Mouse (Mus musculus) c-Kit-positive CD71-positive TER-119-positive erythroid progenitor cells, embryonic 14.5 days (primary cell): ENCODE measurements around the gene Gm6583.

Experiments
- DNase-seq: peaks from one replicate; pipeline ENCODE4 v3.0.0-alpha.2; 2013; ENCODE audit warnings: low spot score

Gm6583 gene

DNA sequence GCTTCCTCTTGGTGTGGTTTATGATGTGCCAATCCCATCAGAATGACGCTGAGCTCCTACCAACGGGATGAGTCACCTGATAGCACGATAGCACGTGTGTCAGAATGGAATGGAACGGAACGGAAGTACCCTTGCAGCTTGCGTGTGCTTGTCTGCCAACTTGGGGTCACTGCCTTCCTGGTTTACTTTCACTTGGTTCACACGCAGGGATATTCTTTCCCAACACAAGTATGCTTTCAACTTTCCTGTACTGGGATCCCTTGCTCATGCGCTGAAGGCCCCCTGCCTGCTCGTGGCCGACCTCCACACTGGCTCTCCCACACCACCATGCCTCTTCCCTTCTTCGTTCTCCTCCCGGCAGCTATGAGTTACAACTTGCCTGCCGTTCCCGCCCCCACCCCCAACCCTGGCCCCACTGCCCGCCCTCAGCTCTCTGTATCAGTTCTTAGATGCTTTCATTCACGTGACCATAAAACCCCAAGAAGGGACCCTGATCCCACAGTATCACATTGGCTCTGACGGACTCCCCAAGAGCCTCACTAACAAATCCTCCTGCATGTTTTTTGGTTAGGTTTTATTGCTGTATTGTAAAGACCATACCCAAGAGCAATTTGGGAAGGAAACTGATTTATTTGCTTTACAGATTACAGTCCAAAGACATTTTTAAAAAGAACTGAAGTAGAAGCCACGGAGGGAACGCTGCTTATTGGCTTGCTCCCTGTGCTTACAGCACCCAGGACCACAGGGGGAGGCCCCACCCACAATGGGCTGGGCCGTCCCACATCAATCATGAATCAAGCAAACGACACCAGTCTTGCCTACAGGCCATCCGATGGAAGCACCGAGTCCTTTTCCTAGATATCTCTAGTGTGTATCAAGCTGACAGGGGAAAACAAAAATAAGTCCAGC is 30.9 kb downstream of the Gm6583 start:
- DNase-seq: peak; percentile 78

DNA sequence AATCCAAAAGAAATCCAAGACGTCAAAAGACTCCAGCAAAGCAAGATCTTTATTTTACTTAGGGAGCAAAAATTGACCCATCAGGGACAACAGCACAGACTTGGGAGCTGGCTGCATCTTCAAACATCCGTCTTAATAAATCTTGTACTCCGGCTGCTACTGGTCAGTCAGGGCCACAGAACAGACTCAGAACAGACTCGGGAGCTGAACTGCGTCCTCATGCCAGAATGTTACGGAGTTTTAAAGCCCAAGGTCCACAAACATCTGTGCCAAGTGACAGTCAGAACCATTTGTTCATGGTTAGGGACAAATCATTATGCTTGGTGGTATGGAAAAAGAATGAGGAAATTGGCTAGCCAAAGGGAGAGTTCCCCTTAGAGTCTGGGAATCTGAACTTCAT is 32.6 kb downstream of the Gm6583 start:
- no peak for DNase-seq

GRCm38 (mm10) chr5:112321376-112321775 is 34.5 kb downstream of the Gm6583 start:
- no peak for DNase-seq

DNA sequence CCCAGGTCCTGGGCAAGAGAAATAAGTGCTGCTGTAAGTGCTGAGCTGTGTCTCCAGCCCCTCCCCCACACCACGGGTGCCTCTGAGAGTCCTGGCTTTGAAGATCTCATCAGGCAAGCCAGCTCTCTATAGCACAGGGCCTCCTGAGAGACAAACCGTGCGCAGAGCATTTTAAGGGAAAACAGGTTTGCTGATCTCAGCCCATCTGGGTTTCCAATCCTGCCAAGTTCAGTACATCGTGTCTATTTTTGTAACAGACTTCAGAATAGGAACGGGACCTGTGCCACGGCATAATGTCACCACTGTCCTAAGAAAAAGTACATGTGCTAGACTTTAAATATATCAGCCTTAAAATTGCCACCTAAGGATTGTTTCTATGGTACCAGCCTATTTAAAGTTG is 34.9 kb downstream of the Gm6583 start:
- DNase-seq: no peak

- DNase-seq: no peak
Measured at GRCm38 (mm10) chr5:112320379-112320778, 35.5 kb downstream of the Gm6583 start.

- peak; percentile 38 for DNase-seq
Measured at GRCm38 (mm10) chr5:112319343-112319742, 36.5 kb downstream of the Gm6583 start.

- no peak for DNase-seq
Measured at GRCm38 (mm10) chr5:112317328-112317727, 38.5 kb downstream of the Gm6583 start.

- no peak for DNase-seq
Measured at GRCm38 (mm10) chr5:112316468-112316867, 39.4 kb downstream of the Gm6583 start.

GRCm38 (mm10) chr5:112313222-112313885 is 42.5 kb downstream of the Gm6583 start:
- no peak for DNase-seq

DNA sequence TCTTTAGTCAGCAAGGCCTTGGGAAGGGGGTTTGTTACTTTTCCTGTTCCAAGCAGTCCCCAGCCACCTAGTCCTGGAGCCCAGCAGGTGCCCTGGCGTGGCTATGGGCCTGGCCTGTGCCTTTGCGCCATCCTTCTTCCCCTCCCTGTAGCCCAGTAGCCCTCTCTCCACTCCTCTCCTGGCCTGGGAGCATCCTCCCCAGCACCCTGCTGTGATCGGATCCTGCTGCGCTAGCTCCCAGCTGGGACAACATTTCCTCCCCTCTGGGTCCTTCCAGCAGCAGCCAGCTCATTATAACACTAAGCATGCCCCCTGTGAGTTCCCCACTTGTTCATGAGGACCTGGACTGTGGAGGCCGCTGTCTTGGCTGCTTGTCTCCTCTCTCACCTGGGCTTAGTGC is 50.0 kb downstream of the Gm6583 start:
- no peak for DNase-seq
